Comparison of ENCODE assay signal across 8 mouse cellular contexts in the genomic region with DNA sequence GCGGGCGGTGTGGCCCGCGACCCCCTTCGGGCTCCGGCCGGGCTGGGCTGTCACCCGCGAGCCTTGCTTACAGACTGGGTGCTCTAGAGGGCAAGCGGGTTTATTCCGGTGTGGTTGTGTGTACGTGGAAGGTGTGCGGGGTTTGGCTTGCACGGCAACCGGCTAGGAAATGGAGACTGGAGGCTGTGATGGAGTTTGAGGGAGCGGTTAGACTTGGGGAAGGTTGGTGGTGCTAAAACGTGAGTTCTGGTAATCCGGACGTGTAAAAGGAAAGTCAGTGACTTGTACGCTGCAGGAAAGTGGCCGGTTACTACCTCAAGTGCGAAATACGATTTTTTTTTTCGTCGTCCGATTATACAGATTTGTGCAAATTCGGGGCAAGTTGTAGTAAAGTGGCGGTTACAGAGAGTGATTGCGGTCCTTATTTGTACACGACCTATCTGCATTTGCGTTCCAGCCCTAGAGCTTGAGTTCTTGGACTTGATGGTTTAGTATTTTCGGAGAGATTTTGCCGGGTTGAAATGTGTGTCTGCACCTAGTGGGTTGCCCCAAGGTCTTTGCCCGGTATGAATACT. TPM values are rescaled to one million over a fixed set of nuclear protein-coding genes. Genes with fewer than 3 reads are reported as not detected.
DNase-seq lines count a peak whose midpoint lies in the region; ATAC-seq and TF ChIP-seq lines count a peak whose summit lies in the region.

No protein-coding gene starts in this region.

- no peak for TF ChIP-seq POLR2A in bone marrow macrophage, adult 2 months (IDR thresholded peaks at IDR 0.05; ENCODE audit: borderline replicate concordance, low read depth, low read length)

- no peak for ATAC-seq in megakaryocyte, adult 5-6 weeks (ENCODE audit: poor library complexity, severe bottlenecking)
- peak; percentile 31 for ATAC-seq in heart, embryonic 16.5 days (replicated peaks; ENCODE audit: extremely low read depth, insufficient read depth, low FRiP score)
- peak; percentile 2; the same call in 1 of the 2 replicates for ATAC-seq in limb, embryonic 15.5 days (ENCODE audit: insufficient number of reproducible peaks, low FRiP score, low TSS enrichment, low read depth)
- ATAC-seq in neural tube, embryonic 14.5 days (ENCODE audit: low read depth) = peak; percentile 64

- under 1% methylated on average over 34 of the region's 34 CpGs for whole genome bisulfite sequencing in heart, embryonic 16.5 days
- WGBS in limb, embryonic 15.5 days = under 1% methylated on average over 34 of the region's 34 CpGs
- WGBS in neural tube, embryonic 14.5 days = 0% methylated on average over 34 of the region's 34 CpGs

- TF ChIP-seq CTCF in bone marrow macrophage, adult 2 months (IDR thresholded peaks at IDR 0.05; ENCODE audit: low read depth, low read length) = no peak

- peak overlapping the region; percentile 72 for H3K4me2 ChIP-seq in heart, embryonic 16.5 days (ENCODE audit: low read depth, low read length)
- H3K4me2 ChIP-seq in limb, embryonic 15.5 days = peak overlapping the region; percentile 66
- peak overlapping the region; percentile 77 for H3K4me2 ChIP-seq in neural tube, embryonic 14.5 days (ENCODE audit: low read depth, low read length)

- peaks cover 46% of the 10 kb centered on the region for H3K36me3 ChIP-seq in megakaryocyte, embryonic 14.5 days (replicated peaks; ENCODE audit: low read length)
- peaks cover 38% of the 10 kb centered on the region for H3K36me3 ChIP-seq in heart, embryonic 16.5 days (ENCODE audit: control insufficient read depth, insufficient read depth)
- peaks cover 43% of the 10 kb centered on the region for H3K36me3 ChIP-seq in limb, embryonic 15.5 days
- H3K36me3 ChIP-seq in neural tube, embryonic 14.5 days (ENCODE audit: control insufficient read depth, insufficient read depth, low read length) = peaks cover 29% of the 10 kb centered on the region

- H3K9ac ChIP-seq in heart, embryonic 16.5 days (ENCODE audit: low read length) = peak overlapping the region; percentile 99
- peak overlapping the region; percentile 88 for H3K9ac ChIP-seq in limb, embryonic 15.5 days
- H3K9ac ChIP-seq in neural tube, embryonic 14.5 days (replicated peaks; ENCODE audit: low read depth, low read length) = peak overlapping the region; percentile 93

- H3K4me1 ChIP-seq in megakaryocyte, embryonic 14.5 days = peaks cover 42% of the 10 kb centered on the region
- H3K4me1 ChIP-seq in bone marrow macrophage, adult 2 months (ENCODE audit: control insufficient read depth, insufficient read depth, low read length) = peaks cover 13% of the 10 kb centered on the region
- peaks cover 9% of the 10 kb centered on the region for H3K4me1 ChIP-seq in heart, embryonic 16.5 days (ENCODE audit: control insufficient read depth, insufficient read depth, low read length)
- peaks cover 15% of the 10 kb centered on the region for H3K4me1 ChIP-seq in limb, embryonic 15.5 days
- H3K4me1 ChIP-seq in neural tube, embryonic 14.5 days (ENCODE audit: control insufficient read depth, insufficient read depth, low read length) = peaks cover 15% of the 10 kb centered on the region; the same call in 1 of the 2 replicates

- intact Hi-C loops in left cerebral cortex, postnatal 36 days (cut with DNase I) = loop anchor here (5.0 kb wide), 1 partner anchor 366 kb away; no protein-coding TSS in a partner anchor

- H3K9me3 ChIP-seq in megakaryocyte, embryonic 14.5 days = no peaks in the 10 kb centered on the region
- no peaks in the 10 kb centered on the region for H3K9me3 ChIP-seq in heart, embryonic 16.5 days (replicated peaks; ENCODE audit: control insufficient read depth, low read length)
- H3K9me3 ChIP-seq in limb, embryonic 15.5 days = no peaks in the 10 kb centered on the region
- no peaks in the 10 kb centered on the region for H3K9me3 ChIP-seq in neural tube, embryonic 14.5 days (ENCODE audit: control insufficient read depth, low read length)

- no peak for DNase-seq in left cerebral cortex, postnatal 36 days (ENCODE audit: low spot score in 2 of 2)
- DNase-seq in cerebellum, postnatal 4 days (ENCODE audit: low spot score in 2 of 2) = no peak

- peak overlapping the region; percentile 90 for H3K4me3 ChIP-seq in megakaryocyte, embryonic 14.5 days (replicated peaks)
- peak overlapping the region; percentile 95 for H3K4me3 ChIP-seq in bone marrow macrophage, adult 2 months (ENCODE audit: insufficient read depth, low read length)
- peak overlapping the region; percentile 97 for H3K4me3 ChIP-seq in heart, embryonic 16.5 days (ENCODE audit: low read length)
- peak overlapping the region; percentile 63 for H3K4me3 ChIP-seq in limb, embryonic 15.5 days
- peak overlapping the region; percentile 81 for H3K4me3 ChIP-seq in neural tube, embryonic 14.5 days (ENCODE audit: low read depth, low read length)

- H3K27me3 ChIP-seq in megakaryocyte, embryonic 14.5 days (replicated peaks) = no peaks in the 10 kb centered on the region
- H3K27me3 ChIP-seq in heart, embryonic 16.5 days (ENCODE audit: control insufficient read depth, insufficient read depth, low read length) = no peaks in the 10 kb centered on the region
- no peaks in the 10 kb centered on the region for H3K27me3 ChIP-seq in limb, embryonic 15.5 days
- H3K27me3 ChIP-seq in neural tube, embryonic 14.5 days (ENCODE audit: control insufficient read depth, insufficient read depth, low read length) = no peaks in the 10 kb centered on the region

- H3K27ac ChIP-seq in bone marrow macrophage, adult 2 months (ENCODE audit: insufficient read depth, low read depth, low read length) = peak overlapping the region; percentile 56
- peak overlapping the region; percentile 85 for H3K27ac ChIP-seq in heart, embryonic 16.5 days (ENCODE audit: low read length)
- H3K27ac ChIP-seq in limb, embryonic 15.5 days = peak overlapping the region; percentile 95
- peak overlapping the region; percentile 88 for H3K27ac ChIP-seq in neural tube, embryonic 14.5 days (ENCODE audit: low read depth, low read length)

RNA-seq across cellular contexts. Expression of a gene that starts 0.7 kb away (rescaled TPM):
- 83.8 and 232 TPM in 2 replicates for polyA plus RNA-seq in megakaryocyte, embryonic 14.5 days (2012; ENCODE audit: insufficient read depth, low replicate concordance)
- total RNA-seq in megakaryocyte, adult 5-6 weeks (2015) = 1,504 and 1,608 TPM in 2 replicates
- 446 and 454 TPM in 2 replicates for total RNA-seq in megakaryocyte, adult 5-6 weeks (2017)
- 950 and 963 TPM in 2 replicates for polyA plus RNA-seq in bone marrow macrophage, adult 2 months (2012; ENCODE audit: insufficient read depth, insufficient read length, missing spikeins)
- polyA plus RNA-seq in heart, embryonic 16.5 days (2015; fragmentation: Nextera tagmentation; extraction: Ambion mirVana) = 254 and 278 TPM in 2 replicates
- polyA plus RNA-seq in limb, embryonic 15.5 days (2015; fragmentation: Nextera tagmentation; extraction: Ambion mirVana) = 393 and 551 TPM in 2 replicates
- polyA plus RNA-seq in neural tube, embryonic 14.5 days (2014; fragmentation: Nextera tagmentation; extraction: Ambion mirVana) = 385 TPM in 2 replicates
- total RNA-seq in left cerebral cortex, postnatal 36 days (2021) = 100 to 1,000 TPM; 480 to 482 TPM
